Mouse (Mus musculus): Measurements from ENCODE around the gene Sorbs1. TPM values are rescaled to one million over a fixed set of nuclear protein-coding genes. Genes with fewer than 3 reads are reported as not detected.
A peak's percentile ranks its signal among the peaks of the same experiment; 100 is the strongest.

Sorbs1 gene
- polyA plus RNA-seq, 1 experiment from 2014 or later: 94.7 TPM

- no peak overlapping the region for H3K27ac ChIP-seq (replicated peaks)
- 84% methylated on average over 6 of the region's 6 CpGs for WGBS
- H3K9me3 ChIP-seq (replicated peaks): no peaks in the 10 kb centered on the region
- H3K4me2 ChIP-seq: no peak overlapping the region
- ATAC-seq (ENCODE audit: low FRiP score): no peak
- no peak overlapping the region for H3K9ac ChIP-seq (replicated peaks)
- no peaks in the 10 kb centered on the region for H3K4me1 ChIP-seq
- peaks cover 9% of the 10 kb centered on the region for H3K36me3 ChIP-seq
- H3K4me3 ChIP-seq (replicated peaks): no peak overlapping the region
- no peaks in the 10 kb centered on the region for H3K27me3 ChIP-seq (replicated peaks)
Measured at GRCm38 (mm10) chr19:40290099-40290724, 223.4 kb downstream of the Sorbs1 start.

GRCm38 (mm10) chr19:40288415-40288814 lies 225.2 kb downstream of the Sorbs1 start:
- Histone ChIP-seq H3K36me3 (no peaks in the 10 kb centered on the region), H3K27me3 (replicated peaks) (no peaks in the 10 kb centered on the region), H3K4me3 (replicated peaks) (no peak overlapping the region), H3K9ac (replicated peaks) (no peak overlapping the region), H3K4me2 (no peak overlapping the region), H3K4me1 (no peaks in the 10 kb centered on the region), H3K27ac (replicated peaks) (no peak overlapping the region), H3K9me3 (replicated peaks) (no peaks in the 10 kb centered on the region)
- WGBS: 93% methylated on average over 9 of the region's 9 CpGs
- no peak for ATAC-seq (ENCODE audit: low FRiP score)

GRCm38 (mm10) chr19:40284704-40285103 lies 228.9 kb downstream of the Sorbs1 start:
- no peak overlapping the region for H3K4me2 ChIP-seq
- no peak overlapping the region for H3K4me3 ChIP-seq (replicated peaks)
- H3K9ac ChIP-seq (replicated peaks): no peak overlapping the region
- 93% methylated on average over 2 of the region's 2 CpGs for WGBS
- H3K4me1 ChIP-seq: no peaks in the 10 kb centered on the region
- no peak for ATAC-seq (ENCODE audit: low FRiP score)
- H3K36me3 ChIP-seq: no peaks in the 10 kb centered on the region
- no peak overlapping the region for H3K27ac ChIP-seq (replicated peaks)
- H3K9me3 ChIP-seq (replicated peaks): no peaks in the 10 kb centered on the region
- H3K27me3 ChIP-seq (replicated peaks): no peaks in the 10 kb centered on the region

- H3K4me2 ChIP-seq: no peak overlapping the region
- H3K9ac ChIP-seq (replicated peaks): no peak overlapping the region
- H3K4me3 ChIP-seq (replicated peaks): no peak overlapping the region
- no peak overlapping the region for H3K27ac ChIP-seq (replicated peaks)
- H3K36me3 ChIP-seq: no peaks in the 10 kb centered on the region
- WGBS: 74% methylated on average over 2 of the region's 2 CpGs
- no peak for ATAC-seq (ENCODE audit: low FRiP score)
- no peaks in the 10 kb centered on the region for H3K27me3 ChIP-seq (replicated peaks)
- no peaks in the 10 kb centered on the region for H3K4me1 ChIP-seq
- no peaks in the 10 kb centered on the region for H3K9me3 ChIP-seq (replicated peaks)
Measured at GRCm38 (mm10) chr19:40283415-40283814, 230.2 kb downstream of the Sorbs1 start.

DNA sequence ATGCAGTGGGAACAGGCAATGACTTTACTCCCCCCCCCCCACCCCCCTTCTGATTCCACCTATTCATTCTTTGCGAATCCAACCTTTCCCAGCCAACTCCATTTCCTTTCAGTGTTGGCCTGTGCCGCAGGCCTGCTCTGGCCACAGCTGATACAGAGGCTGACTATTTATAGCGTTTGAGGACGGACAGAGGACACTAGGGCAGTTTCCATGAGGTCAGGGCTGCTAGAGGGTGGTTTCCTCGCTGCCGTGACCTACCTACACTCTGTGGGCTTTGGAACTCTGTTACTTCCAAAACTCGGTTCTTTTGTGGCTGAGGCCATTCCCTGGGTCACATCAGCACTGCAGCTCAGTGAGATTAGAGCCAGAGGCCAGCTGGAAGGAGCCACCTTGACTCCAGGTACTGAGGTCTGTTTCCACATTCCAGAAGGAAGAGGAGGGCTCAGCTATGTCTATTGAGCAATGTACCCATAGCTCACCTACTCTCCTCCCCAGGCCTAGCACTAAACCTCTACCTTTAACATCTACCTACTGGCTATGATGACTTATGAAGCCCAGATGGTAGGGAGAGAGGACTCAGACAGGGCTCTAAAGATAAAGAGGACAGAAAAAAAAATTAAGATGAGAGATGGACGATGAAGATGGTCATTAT lies 235.1 kb downstream of the Sorbs1 start:
- Histone ChIP-seq H3K4me3 (replicated peaks) (no peak overlapping the region), H3K27me3 (replicated peaks) (no peaks in the 10 kb centered on the region), H3K4me2 (no peak overlapping the region), H3K9me3 (replicated peaks) (no peaks in the 10 kb centered on the region), H3K9ac (replicated peaks) (no peak overlapping the region), H3K27ac (replicated peaks) (no peak overlapping the region), H3K36me3 (no peaks in the 10 kb centered on the region), H3K4me1 (no peaks in the 10 kb centered on the region)
- 86% methylated on average over 8 of the region's 8 CpGs for WGBS
- ATAC-seq (ENCODE audit: low FRiP score): no peak

GRCm38 (mm10) chr19:40277494-40277893 lies 236.1 kb downstream of the Sorbs1 start:
- Histone ChIP-seq H3K27ac (replicated peaks) (no peak overlapping the region), H3K9me3 (replicated peaks) (no peaks in the 10 kb centered on the region), H3K36me3 (no peaks in the 10 kb centered on the region), H3K4me3 (replicated peaks) (no peak overlapping the region), H3K4me1 (no peaks in the 10 kb centered on the region), H3K9ac (replicated peaks) (no peak overlapping the region), H3K27me3 (replicated peaks) (peaks cover 8% of the 10 kb centered on the region), H3K4me2 (no peak overlapping the region)
- WGBS: 89% methylated on average over 8 of the region's 8 CpGs
- no peak for ATAC-seq (ENCODE audit: low FRiP score)

DNA sequence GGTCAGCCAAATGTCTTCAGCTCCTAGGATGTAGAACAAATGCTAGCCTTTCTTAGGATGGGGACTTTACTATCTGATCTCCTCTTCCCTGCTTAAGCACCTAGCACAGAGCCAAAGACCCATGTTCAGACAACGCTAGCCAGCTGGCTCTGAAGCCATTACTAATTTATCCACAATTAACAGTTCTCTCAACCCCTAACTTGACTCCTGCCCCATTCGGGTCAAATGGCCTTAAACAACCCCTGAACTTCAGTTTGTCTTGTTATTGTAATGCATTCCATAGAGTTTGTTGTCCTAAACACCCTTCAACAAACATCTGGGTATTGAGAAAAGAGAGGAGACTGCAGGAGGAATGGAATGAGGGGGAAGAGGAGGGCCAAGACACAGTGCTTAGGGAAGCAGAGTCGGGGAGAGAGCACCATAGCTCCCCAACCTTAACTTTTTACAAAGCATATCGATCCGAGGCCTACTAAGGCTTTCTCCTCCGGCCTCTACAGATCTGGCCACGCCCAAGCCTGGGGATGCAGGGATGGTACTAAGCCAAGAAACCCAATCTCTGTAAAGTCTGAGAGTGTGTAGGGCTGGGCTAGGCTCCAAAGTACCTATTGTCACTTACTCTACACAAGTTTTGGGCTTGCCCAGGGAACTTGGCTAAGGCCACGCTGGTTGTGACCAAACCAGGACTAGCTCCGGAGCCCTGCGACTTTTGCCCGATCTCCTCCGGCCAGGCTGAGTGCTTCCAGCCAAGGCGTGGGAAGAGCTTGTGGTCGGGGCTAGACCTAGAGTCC lies 238.0 kb downstream of the Sorbs1 start:
- H3K9me3 ChIP-seq (replicated peaks): no peaks in the 10 kb centered on the region
- no peaks in the 10 kb centered on the region for H3K36me3 ChIP-seq
- peaks cover 13% of the 10 kb centered on the region for H3K4me1 ChIP-seq
- H3K27ac ChIP-seq (replicated peaks): no peak overlapping the region
- no peak for ATAC-seq (ENCODE audit: low FRiP score)
- H3K9ac ChIP-seq (replicated peaks): no peak overlapping the region
- peaks cover 27% of the 10 kb centered on the region for H3K27me3 ChIP-seq (replicated peaks)
- no peak overlapping the region for H3K4me2 ChIP-seq
- no peak overlapping the region for H3K4me3 ChIP-seq (replicated peaks)
- 91% methylated on average over 14 of the region's 14 CpGs for WGBS

GRCm38 (mm10) chr19:40272674-40273073 lies 240.9 kb downstream of the Sorbs1 start:
- ATAC-seq (ENCODE audit: low FRiP score): no peak
- Histone ChIP-seq H3K9ac (replicated peaks) (no peak overlapping the region), H3K4me2 (no peak overlapping the region), H3K36me3 (no peaks in the 10 kb centered on the region), H3K4me3 (replicated peaks) (no peak overlapping the region), H3K27ac (replicated peaks) (no peak overlapping the region), H3K4me1 (peaks cover 18% of the 10 kb centered on the region), H3K27me3 (replicated peaks) (peaks cover 40% of the 10 kb centered on the region), H3K9me3 (replicated peaks) (no peaks in the 10 kb centered on the region)
- 17% methylated on average over 13 of the region's 13 CpGs for WGBS

DNA sequence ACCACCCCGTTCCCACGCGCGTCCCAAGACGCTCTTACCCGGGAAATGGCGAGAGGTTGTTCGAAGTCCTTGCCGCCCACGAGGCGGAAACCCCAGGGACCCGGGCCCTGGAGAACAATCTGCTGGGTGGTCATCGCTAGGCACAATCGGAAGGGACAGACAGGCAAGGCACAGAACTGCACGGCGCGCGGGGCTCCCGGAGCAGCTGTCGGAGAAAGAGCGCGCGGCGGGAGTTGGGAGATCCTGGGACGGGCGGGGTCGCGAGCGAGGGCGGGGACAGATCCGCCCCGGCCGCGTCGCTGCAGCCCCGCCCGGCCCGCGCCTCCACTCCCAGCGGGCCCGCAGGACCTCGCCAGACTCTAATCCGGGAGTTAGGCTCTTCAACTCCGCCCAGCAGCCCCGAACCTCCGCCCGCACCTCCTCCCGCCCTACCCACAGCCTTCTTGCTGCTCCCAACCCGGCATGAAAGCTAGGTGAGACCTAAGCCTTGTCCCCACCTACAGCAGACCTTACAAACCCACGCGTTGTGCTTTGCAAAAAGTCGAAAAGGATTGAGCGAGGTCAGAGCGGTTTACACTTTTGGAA lies 242.2 kb downstream of the Sorbs1 start, which contains the start of gene Pdlim1:
Gene Pdlim1, minus strand, starts transcription at position 535 of the 585 bp plus-strand sequence.
- Histone ChIP-seq H3K4me2 (peak within 1 kb of the TSS; percentile 96), H3K9ac (replicated peaks) (peak within 1 kb of the TSS; percentile 34), H3K27ac (replicated peaks) (no peak within 1 kb of the TSS), H3K9me3 (replicated peaks) (no peaks in the 10 kb centered on the region), H3K36me3 (no peaks in the 10 kb centered on the region), H3K4me1 (peaks cover 18% of the 10 kb centered on the region), H3K27me3 (replicated peaks) (peaks cover 40% of the 10 kb centered on the region), H3K4me3 (replicated peaks) (peak within 1 kb of the TSS; percentile 51)
- WGBS: 1% methylated on average over 36 of the region's 54 CpGs
- ATAC-seq (ENCODE audit: low FRiP score): peak; percentile 71

GRCm38 (mm10) chr19:40270351-40271307 lies 242.9 kb downstream of the Sorbs1 start:
- H3K27me3 ChIP-seq (replicated peaks): peaks cover 40% of the 10 kb centered on the region
- peak overlapping the region; percentile 96 for H3K4me2 ChIP-seq
- H3K27ac ChIP-seq (replicated peaks): no peak overlapping the region
- no peaks in the 10 kb centered on the region for H3K36me3 ChIP-seq
- peak overlapping the region; percentile 51 for H3K4me3 ChIP-seq (replicated peaks)
- no peaks in the 10 kb centered on the region for H3K9me3 ChIP-seq (replicated peaks)
- H3K4me1 ChIP-seq: peaks cover 18% of the 10 kb centered on the region
- ATAC-seq (ENCODE audit: low FRiP score): peak; percentile 57
- 8% methylated on average over 63 of the region's 63 CpGs for WGBS
- peak overlapping the region; percentile 34 for H3K9ac ChIP-seq (replicated peaks)

GRCm38 (mm10) chr19:40269526-40269925 lies 244.1 kb downstream of the Sorbs1 start:
- Histone ChIP-seq H3K4me2 (no peak overlapping the region), H3K27me3 (replicated peaks) (peaks cover 40% of the 10 kb centered on the region), H3K4me3 (replicated peaks) (no peak overlapping the region), H3K27ac (replicated peaks) (no peak overlapping the region), H3K9me3 (replicated peaks) (no peaks in the 10 kb centered on the region), H3K36me3 (no peaks in the 10 kb centered on the region), H3K4me1 (peaks cover 18% of the 10 kb centered on the region), H3K9ac (replicated peaks) (no peak overlapping the region)
- WGBS: 78% methylated on average over 5 of the region's 5 CpGs
- no peak for ATAC-seq (ENCODE audit: low FRiP score)

Measured in neural tube, embryonic 15.5 days (tissue).